Mouse (Mus musculus) CH12.LX (cell line): ENCODE results near the gene Tbc1d22a. TPM values are rescaled to one million over a fixed set of nuclear protein-coding genes. Genes with fewer than 3 reads are reported as not detected.

Experiments
- DNase-seq: peaks from one replicate; pipeline ENCODE4 v3.0.0-alpha.2; 2013; ENCODE audit errors: extremely low read depth
- H3K27ac ChIP-seq: 2 replicates; pipeline ENCODE4 v1.5.1; 2012; ENCODE audit warnings: low read depth, mild to moderate bottlenecking, control low read depth, moderate library complexity; ENCODE audit not compliant: insufficient read depth
- H3K27me3 ChIP-seq: replicated peaks from 2 replicates; pipeline ENCODE3; 2012; ENCODE audit warnings: inconsistent platforms
- H3K36me3 ChIP-seq, 2 experiments: replicated peaks in 1 of 2; 2 replicates each; pipeline versions ENCODE3 to v1.6.1; 2012; ENCODE audit warnings: inconsistent platforms in 1 of 2, low read length in 1 of 2, mild to moderate bottlenecking in 1 of 2, mixed read lengths in 1 of 2, moderate library complexity in 1 of 2; ENCODE audit not compliant: control insufficient read depth in 1 of 2, insufficient read depth in 1 of 2
- H3K4me1 ChIP-seq, 2 experiments: 2 replicates each; pipeline ENCODE4 v1.6.1; 2012; ENCODE audit warnings: inconsistent platforms in 1 of 2, moderate library complexity in 1 of 2; ENCODE audit not compliant: insufficient read depth in 2 of 2, control insufficient read depth in 1 of 2
- H3K4me2 ChIP-seq: 2 replicates; pipeline ENCODE4 v1.6.1; 2012; ENCODE audit warnings: low read depth, mild to moderate bottlenecking, control low read depth; ENCODE audit not compliant: poor library complexity, insufficient read depth, severe bottlenecking
- H3K4me3 ChIP-seq, 3 experiments: fragments of 150-350 bp in 1 of 3; sonication (generic) in 1 of 3; replicated peaks in 1 of 3; 2 replicates each; pipeline versions ENCODE3 to v1.5.1; 2011 to 2012; ENCODE audit warnings: low read depth in 2 of 3, low read length in 2 of 3, mild to moderate bottlenecking in 2 of 3, moderate library complexity in 2 of 3, control low read depth in 1 of 3, improper control_type of control experiment in 1 of 3, inconsistent platforms in 1 of 3, mixed read lengths in 1 of 3; ENCODE audit not compliant: poor library complexity in 1 of 3
- H3K79me2 ChIP-seq: replicated peaks from 2 replicates; pipeline ENCODE4 v1.6.1; 2012; ENCODE audit warnings: mild to moderate bottlenecking, moderate library complexity; ENCODE audit not compliant: control insufficient read depth, poor library complexity, insufficient read depth, severe bottlenecking; ENCODE audit errors: extremely low read depth
- H3K9ac ChIP-seq: 2 replicates; pipeline ENCODE4 v1.6.1; 2012; ENCODE audit warnings: low read depth, mild to moderate bottlenecking, control low read depth, moderate library complexity; ENCODE audit not compliant: insufficient read depth
- H3K9me3 ChIP-seq: replicated peaks from 2 replicates; pipeline ENCODE3; 2012; ENCODE audit warnings: low read length, inconsistent platforms, mixed read lengths
- CHD1 ChIP-seq: IDR thresholded peaks from 2 replicates; pipeline ENCODE4 v1.6.1; 2012; ENCODE audit warnings: low read depth, low read length, improper control_type of control experiment, inconsistent platforms
- CHD2 ChIP-seq: IDR thresholded peaks from 2 replicates; pipeline ENCODE4 v1.6.1; 2011; ENCODE audit warnings: low read length, improper control_type of control experiment
- CTCF ChIP-seq, 2 experiments: IDR thresholded peaks in 1 of 2; conservative IDR thresholded peaks in 1 of 2; 2 replicates each; pipeline ENCODE4 v1.5.1; 2011 to 2012; ENCODE audit warnings: low read depth in 2 of 2, low read length in 2 of 2, improper control_type of control experiment in 1 of 2, inconsistent platforms in 1 of 2, mild to moderate bottlenecking in 1 of 2, moderate library complexity in 1 of 2
- ETS1 ChIP-seq: conservative IDR thresholded peaks from 2 replicates; pipeline ENCODE4 v1.6.1; 2012; ENCODE audit warnings: low read depth, mild to moderate bottlenecking, inconsistent platforms, low read length, improper control_type of control experiment, moderate library complexity
- HCFC1 ChIP-seq: IDR thresholded peaks from 2 replicates; pipeline ENCODE4 v1.6.1; 2012; ENCODE audit warnings: low read depth, mild to moderate bottlenecking, inconsistent platforms, low read length, improper control_type of control experiment
- JUN ChIP-seq: IDR thresholded peaks from 2 replicates; pipeline ENCODE4 v1.6.1; 2011; ENCODE audit warnings: low read depth, mild to moderate bottlenecking, low read length, improper control_type of control experiment, moderate library complexity; ENCODE audit not compliant: insufficient read depth
- MAFK ChIP-seq: IDR thresholded peaks from 2 replicates; pipeline ENCODE4 v1.6.1; 2011; ENCODE audit warnings: low read length, improper control_type of control experiment; ENCODE audit not compliant: insufficient replicate concordance
- MAX ChIP-seq: IDR thresholded peaks from 2 replicates; pipeline ENCODE4 v1.6.1; 2011; ENCODE audit warnings: low read length, improper control_type of control experiment
- MAZ ChIP-seq: IDR thresholded peaks from 2 replicates; pipeline ENCODE4 v1.6.1; 2012; ENCODE audit warnings: low read depth, mild to moderate bottlenecking, inconsistent platforms, low read length, improper control_type of control experiment, moderate library complexity
- MXI1 ChIP-seq: IDR thresholded peaks from 2 replicates; pipeline ENCODE4 v1.6.1; 2011; ENCODE audit warnings: mild to moderate bottlenecking, low read depth, low read length, improper control_type of control experiment
- MYC ChIP-seq: IDR thresholded peaks from 2 replicates; pipeline ENCODE4 v1.6.1; 2011; ENCODE audit warnings: low read depth, mild to moderate bottlenecking, improper control_type of control experiment, low read length
- NELFE ChIP-seq: IDR thresholded peaks from 2 replicates; pipeline ENCODE4 v1.6.1; 2011; ENCODE audit warnings: low read depth, low read length, improper control_type of control experiment
- PAX5 ChIP-seq: IDR thresholded peaks from 2 replicates; pipeline ENCODE4 v1.6.1; 2012; ENCODE audit warnings: low read length, inconsistent platforms, mixed read lengths
- POLR2AphosphoS2 ChIP-seq: IDR thresholded peaks from 2 replicates; pipeline ENCODE4 v1.6.1; 2011; ENCODE audit warnings: low read depth, low read length, improper control_type of control experiment
- SIN3A ChIP-seq: IDR thresholded peaks from 2 replicates; pipeline ENCODE4 v1.6.1; 2012; ENCODE audit warnings: low read length, improper control_type of control experiment, inconsistent platforms
- TBP ChIP-seq: conservative IDR thresholded peaks from 2 replicates; pipeline ENCODE4 v1.6.1; 2011; ENCODE audit warnings: low read depth, low read length, improper control_type of control experiment
- UBTF ChIP-seq: IDR thresholded peaks from 2 replicates; pipeline ENCODE4 v1.6.1; 2012; ENCODE audit warnings: low read depth, mild to moderate bottlenecking, inconsistent platforms, low read length, improper control_type of control experiment, moderate library complexity
- USF2 ChIP-seq: conservative IDR thresholded peaks from 2 replicates; pipeline ENCODE4 v1.6.1; 2011; ENCODE audit warnings: low read depth, low read length, improper control_type of control experiment
- ZKSCAN1 ChIP-seq: IDR thresholded peaks from 2 replicates; pipeline ENCODE4 v1.6.1; 2012; ENCODE audit warnings: low read depth, inconsistent platforms, low read length, improper control_type of control experiment, borderline replicate concordance
- ZMIZ1 ChIP-seq: IDR thresholded peaks from 2 replicates; pipeline ENCODE4 v1.6.1; 2012; ENCODE audit warnings: low read depth, mild to moderate bottlenecking, inconsistent platforms, low read length, improper control_type of control experiment
- ZNF384 ChIP-seq: IDR thresholded peaks from 2 replicates; pipeline ENCODE4 v1.6.1; 2012; ENCODE audit warnings: low read depth, low read length, improper control_type of control experiment, inconsistent platforms
- dilution Hi-C: fragments of 300-500 bp; cut with MboI; formaldehyde crosslinking; loops from 2 replicates; pipeline ENCODE4 v1.14.3; 2020; ENCODE audit warnings: low sequenced_read_pairs; ENCODE audit not compliant: extremely low pct_unique_long_range_greater_than_20kb, extremely low pct_ligation_motif_present
- in situ Hi-C: fragments of 300-500 bp; cut with MboI; formaldehyde crosslinking; loops from 3 replicates; pipeline ENCODE4 v1.14.3; 2019; ENCODE audit warnings: low sequenced_read_pairs, low pct_ligation_motif_present, low pct_unique_long_range_greater_than_20kb, mixed read lengths
- polyA plus RNA-seq: library from polyadenylated mRNA; unstranded; fragments of >175 nt; gene quantifications from 2 replicates; pipeline ENCODE4 v1.2.1, GENCODE M21; 2012; ENCODE audit warnings: low read depth; ENCODE audit not compliant: insufficient read length
- total RNA-seq, 2 experiments: library from RNA; depleted of rRNA; stranded (reverse); fragments of 300-350 nt in 1 of 2; fragments of >200 nt in 1 of 2; gene quantifications; 2 replicates each; pipeline ENCODE4 v1.2.3; 2012 to 2014

Gene Tbc1d22a
- total and polyA plus RNA-seq, 3 experiments, result 17.6 to 20.2 (median 19.4) TPM

DNA sequence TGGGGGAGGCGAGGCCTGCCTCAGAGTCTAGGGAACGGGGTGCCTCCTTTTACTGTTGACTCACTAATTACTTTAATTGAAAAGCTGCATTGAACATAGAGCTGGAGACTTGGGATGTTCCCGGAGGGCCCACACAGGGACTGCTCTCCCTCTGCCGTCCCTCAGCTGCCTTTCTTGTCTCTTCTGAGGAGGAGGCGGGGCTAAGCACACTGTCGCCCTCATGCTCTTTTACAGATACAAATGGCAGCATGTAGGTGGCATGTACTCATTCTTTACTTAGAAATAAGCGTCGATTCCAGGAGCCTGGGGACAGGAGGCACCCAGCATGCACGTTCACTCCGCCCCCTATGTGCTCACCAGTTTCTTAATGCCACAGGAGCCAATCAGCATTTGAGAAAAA lies 39.2 kb downstream of the Tbc1d22a start:
- Histone ChIP-seq H3K79me2 (no peaks in the 10 kb centered on the region), H3K36me3 (peaks cover 5 to 43% of the 10 kb centered on the region in 2 experiments), H3K27ac (no peak overlapping the region), H3K27me3 (no peaks in the 10 kb centered on the region), H3K4me3 (no peak overlapping the region), H3K4me1 (peaks cover 3 to 23% of the 10 kb centered on the region in 2 experiments; a peak in 2 of 4 replicates), H3K9ac (no peak overlapping the region), H3K9me3 (no peaks in the 10 kb centered on the region), H3K4me2 (no peak overlapping the region)
- dilution Hi-C loops (no loop called here), in situ Hi-C loops (loop anchor here (5.0 kb wide), 1 partner anchor 149 kb away; no protein-coding TSS in a partner anchor)
- DNase-seq, result no peak
- TF ChIP-seq TBP (no peak), MAZ (no peak), CTCF (conservative IDR thresholded peaks at IDR 0.05 in 1 of 2, IDR thresholded peaks at IDR 0.05 in 1 of 2; ENCODE audit: low read depth in 2 of 2, low read length in 2 of 2) (no peak), CHD2 (no peak), POLR2AphosphoS2 (no peak), USF2 (no peak), NELFE (no peak), PAX5 (no peak), UBTF (no peak), MAX (no peak), MYC (no peak), JUN (no peak)

DNA sequence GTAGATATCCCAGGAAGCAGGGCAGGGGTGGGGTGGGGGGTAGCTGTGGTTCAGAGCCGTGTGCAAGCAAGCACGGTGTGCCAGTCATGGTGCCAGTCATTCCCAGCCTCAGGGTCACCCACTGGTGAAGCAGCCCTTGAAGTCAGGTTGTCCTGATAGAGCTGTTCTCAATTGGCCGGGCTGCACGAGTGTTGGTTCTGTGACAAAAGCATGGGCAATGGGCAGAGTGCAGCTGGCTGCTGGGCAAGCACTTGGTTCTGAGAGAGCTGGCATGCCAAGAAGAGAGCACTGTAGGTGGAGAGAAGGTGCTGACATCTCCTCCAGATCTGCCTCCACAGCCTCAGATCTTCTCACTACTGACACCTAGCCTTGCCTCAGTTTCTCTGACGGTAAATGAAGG lies 41.9 kb downstream of the Tbc1d22a start:
- in situ Hi-C loops (no loop called here), dilution Hi-C loops (no loop called here)
- peaks cover 2 to 56% of the 10 kb centered on the region in 2 experiments for H3K36me3 ChIP-seq
- H3K9ac ChIP-seq, result no peak overlapping the region
- H3K79me2 ChIP-seq, result no peaks in the 10 kb centered on the region
- H3K27ac ChIP-seq, result no peak overlapping the region
- DNase-seq, result no peak
- no peak overlapping the region for H3K4me3 ChIP-seq
- H3K27me3 ChIP-seq, result no peaks in the 10 kb centered on the region
- no peak overlapping the region for H3K4me2 ChIP-seq
- no peaks in the 10 kb centered on the region for H3K9me3 ChIP-seq
- H3K4me1 ChIP-seq, result peaks cover 0 to 13% of the 10 kb centered on the region in 2 experiments; a peak in 1 of 4 replicates
- no peak for TF ChIP-seq CHD2
- TF ChIP-seq ZMIZ1, result no peak
- no peak for TF ChIP-seq ETS1
- TF ChIP-seq MAFK, result no peak
- TF ChIP-seq ZKSCAN1, result no peak
- TF ChIP-seq HCFC1, result no peak
- no peak for TF ChIP-seq MXI1
- TF ChIP-seq CHD1, result no peak
- no peak for TF ChIP-seq SIN3A
- no peak for TF ChIP-seq ZNF384
- no peak for TF ChIP-seq JUN
- no peak for TF ChIP-seq MAX
